Mouse (Mus musculus) stomach, embryonic 14.5 days (tissue): ENCODE data around the gene Tgds. TPM values are rescaled to one million over a fixed set of nuclear protein-coding genes. Genes with fewer than 3 reads are reported as not detected.
"Not testable (repeated sequence)": the region's sequence is repeated elsewhere in the genome, so short reads cannot be mapped to it uniquely, and the experiment has no call there.

ENCODE experiments used
- ATAC-seq: fragments of 200-750 bp; cut with Nextera tagmentation; 2 replicates; pipeline ENCODE4 v1.8.0; 2017; ENCODE audit warnings: low read depth, moderate TSS enrichment; ENCODE audit not compliant: insufficient number of reproducible peaks, insufficient read depth, low FRiP score
- H3K27ac ChIP-seq: fragments of 300-500 bp; sonication (generic); 2 replicates; pipeline ENCODE4 v1.5.1; 2014; ENCODE audit warnings: mild to moderate bottlenecking, low read length, moderate library complexity, mixed read lengths
- H3K27me3 ChIP-seq: fragments of 300-500 bp; sonication (generic); 2 replicates; pipeline ENCODE4 v1.6.1; 2014; ENCODE audit warnings: low read length, control low read depth, mixed read lengths; ENCODE audit not compliant: control insufficient read depth, insufficient read depth
- H3K36me3 ChIP-seq: fragments of 300-500 bp; sonication (generic); 2 replicates; pipeline ENCODE4 v1.6.1; 2014; ENCODE audit warnings: mild to moderate bottlenecking, control low read depth, low read length, moderate library complexity, mixed read lengths; ENCODE audit not compliant: control insufficient read depth, insufficient read depth
- H3K4me1 ChIP-seq: fragments of 300-500 bp; sonication (generic); 2 replicates; pipeline ENCODE4 v1.6.1; 2014; ENCODE audit warnings: low read length, control low read depth, mixed read lengths; ENCODE audit not compliant: control insufficient read depth, insufficient read depth
- H3K4me2 ChIP-seq: fragments of 300-500 bp; sonication (generic); replicated peaks from 2 replicates; pipeline ENCODE4 v1.6.1; 2014; ENCODE audit warnings: low read depth, low read length, control low read depth
- H3K4me3 ChIP-seq: fragments of 300-500 bp; sonication (generic); 2 replicates; pipeline ENCODE4 v1.5.1; 2014; ENCODE audit warnings: low read depth, low read length, control low read depth
- H3K9ac ChIP-seq: fragments of 300-500 bp; sonication (generic); replicated peaks from 2 replicates; pipeline ENCODE4 v1.6.1; 2014; ENCODE audit warnings: low read depth, mild to moderate bottlenecking, control low read depth, low read length, moderate library complexity, mixed read lengths
- H3K9me3 ChIP-seq: fragments of 300-500 bp; sonication (generic); 2 replicates; pipeline ENCODE4 v1.6.1; 2016; ENCODE audit warnings: low read depth, low read length, control low read depth; ENCODE audit not compliant: control insufficient read depth
- WGBS: fragments of 180-500 bp; shearing (Covaris S2); extraction: QIAGEN DNeasy Blood & Tissue Kit; methylation state at CpG from one replicate; pipeline ENCODE4 v1.1.7; 2014; 5-methylcytosine and 5-hydroxymethylcytosine counted together
- polyA plus RNA-seq: library from polyadenylated mRNA; unstranded; fragments of >200 nt; fragmentation: Nextera tagmentation; extraction: Ambion mirVana; gene quantifications from 2 replicates; pipeline ENCODE4 v1.2.1, GENCODE M21; 2014

Tgds gene
- polyA plus RNA-seq, 1 experiment from 2014 or later: 35.2 TPM

- Histone ChIP-seq H3K9me3 (no peaks in the 10 kb centered on the region), H3K4me1 (peaks cover 2% of the 10 kb centered on the region), H3K9ac (no peak overlapping the region), H3K4me3 (no peak overlapping the region), H3K4me2 (no peak overlapping the region), H3K27me3 (no peaks in the 10 kb centered on the region), H3K36me3 (peaks cover 40% of the 10 kb centered on the region), H3K27ac (no peak overlapping the region)
- ATAC-seq: no peak
- 87% methylated on average over 5 of the region's 5 CpGs for WGBS
These were observed 6.3 kb downstream of the Tgds start for GRCm38 (mm10) chr14:118126301-118126700.

DNA sequence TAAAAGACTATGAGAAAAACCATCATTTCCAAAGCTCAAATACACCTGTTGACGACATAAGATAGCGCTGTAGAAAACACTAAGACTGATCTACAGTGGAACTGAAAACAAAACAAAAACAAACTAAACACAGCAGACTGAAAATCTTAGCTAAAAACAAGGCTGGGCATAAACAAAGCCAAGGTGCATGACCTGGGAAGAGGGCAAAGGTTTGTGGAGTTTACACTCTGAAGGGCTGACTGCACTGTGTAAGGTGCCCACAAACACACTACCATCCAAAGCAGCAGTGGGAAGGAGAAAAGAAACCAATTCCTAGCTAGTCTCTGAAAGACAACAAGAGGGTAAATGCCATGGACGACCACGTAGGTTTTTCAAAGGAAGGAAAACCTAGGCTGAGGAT lies 7.8 kb downstream of the Tgds start:
- Histone ChIP-seq H3K27me3 (no peaks in the 10 kb centered on the region), H3K9ac (no peak overlapping the region), H3K4me2 (no peak overlapping the region), H3K4me1 (no peaks in the 10 kb centered on the region), H3K4me3 (no peak overlapping the region), H3K9me3 (no peaks in the 10 kb centered on the region), H3K27ac (no peak overlapping the region), H3K36me3 (peaks cover 51% of the 10 kb centered on the region)
- WGBS: 88% methylated on average over 4 of the region's 4 CpGs
- no peak for ATAC-seq

DNA sequence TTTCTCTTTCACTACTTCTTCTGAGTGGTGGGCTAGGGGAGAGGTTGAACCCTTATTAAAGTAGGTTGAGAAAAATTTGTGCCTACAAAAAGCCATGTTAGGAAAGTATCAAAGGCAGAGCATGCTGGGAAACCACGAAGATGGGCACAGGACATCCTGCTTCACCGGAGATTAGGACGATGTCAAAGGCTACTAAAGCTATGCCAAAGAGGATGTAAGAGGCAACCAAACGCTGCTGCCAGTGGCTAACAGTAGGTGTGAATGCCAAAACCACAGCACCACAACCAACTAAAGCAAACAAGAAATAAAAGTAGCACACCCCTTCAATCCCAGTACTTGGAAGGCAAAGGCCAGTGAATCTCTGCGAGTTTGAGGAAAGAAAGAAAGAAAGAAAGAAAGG lies 8.4 kb downstream of the Tgds start:
- no peak overlapping the region for H3K4me2 ChIP-seq
- H3K4me3 ChIP-seq: no peak overlapping the region
- H3K27ac ChIP-seq: no peak overlapping the region
- no peaks in the 10 kb centered on the region for H3K9me3 ChIP-seq
- WGBS: 87% methylated on average over 5 of the region's 5 CpGs
- H3K4me1 ChIP-seq: no peaks in the 10 kb centered on the region
- peaks cover 56% of the 10 kb centered on the region for H3K36me3 ChIP-seq
- H3K9ac ChIP-seq: no peak overlapping the region
- no peaks in the 10 kb centered on the region for H3K27me3 ChIP-seq
- no peak for ATAC-seq

DNA sequence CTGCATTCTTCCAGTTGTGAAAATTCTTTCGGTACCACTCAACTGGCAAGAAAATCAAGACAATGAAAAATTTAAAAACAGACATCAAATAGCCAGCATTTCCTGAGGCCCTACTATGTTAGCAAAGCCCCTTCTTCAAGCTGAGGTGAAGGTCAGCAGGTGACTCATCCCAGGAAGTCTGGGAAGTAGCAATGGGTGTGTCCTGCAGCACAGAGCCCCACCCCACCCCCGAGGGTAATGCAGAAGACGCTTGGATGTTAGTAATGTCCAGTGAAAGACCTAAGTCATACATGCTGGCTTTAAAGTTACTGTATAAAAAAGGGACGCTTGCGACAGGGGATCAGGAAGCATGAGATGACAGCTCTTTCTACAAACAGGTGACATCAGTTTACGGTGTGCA lies 19.4 kb downstream of the Tgds start:
- no peaks in the 10 kb centered on the region for H3K4me1 ChIP-seq
- H3K27ac ChIP-seq: no peak overlapping the region
- no peak for ATAC-seq
- no peak overlapping the region for H3K9ac ChIP-seq
- WGBS: 93% methylated on average over 6 of the region's 6 CpGs
- no peak overlapping the region for H3K4me2 ChIP-seq
- H3K4me3 ChIP-seq: no peak overlapping the region
- peaks cover 57% of the 10 kb centered on the region for H3K36me3 ChIP-seq
- no peaks in the 10 kb centered on the region for H3K9me3 ChIP-seq
- no peaks in the 10 kb centered on the region for H3K27me3 ChIP-seq

- H3K27ac ChIP-seq, H3K4me2 ChIP-seq, H3K4me3 ChIP-seq, H3K9ac ChIP-seq, H3K9me3 ChIP-seq, H3K27me3 ChIP-seq, H3K4me1 ChIP-seq, ATAC-seq: not testable (repeated sequence)
- peaks cover 10% of the 10 kb centered on the region for H3K36me3 ChIP-seq
- 98% methylated on average over 2 of the region's 2 CpGs for WGBS
These were observed 25.1 kb downstream of the Tgds start for GRCm38 (mm10) chr14:118107479-118107878.

GRCm38 (mm10) chr14:118101227-118101990 lies 31.1 kb downstream of the Tgds start:
- no peak overlapping the region for H3K9ac ChIP-seq
- H3K9me3 ChIP-seq: no peaks in the 10 kb centered on the region; the same call in 1 of the 2 replicates
- WGBS: 82% methylated on average over 14 of the region's 14 CpGs
- H3K4me3 ChIP-seq: no peak overlapping the region
- no peak overlapping the region for H3K4me2 ChIP-seq
- ATAC-seq: no peak
- H3K36me3 ChIP-seq: no peaks in the 10 kb centered on the region
- no peak overlapping the region for H3K27ac ChIP-seq
- H3K27me3 ChIP-seq: no peaks in the 10 kb centered on the region
- no peaks in the 10 kb centered on the region for H3K4me1 ChIP-seq

GRCm38 (mm10) chr14:118098265-118098664 lies 34.3 kb downstream of the Tgds start:
- H3K27ac ChIP-seq: no peak overlapping the region
- H3K4me1 ChIP-seq: no peaks in the 10 kb centered on the region
- H3K4me3 ChIP-seq: no peak overlapping the region
- no peak overlapping the region for H3K9ac ChIP-seq
- no peak for ATAC-seq
- no peaks in the 10 kb centered on the region for H3K36me3 ChIP-seq
- no peaks in the 10 kb centered on the region for H3K27me3 ChIP-seq
- H3K4me2 ChIP-seq: no peak overlapping the region
- WGBS: 64% methylated on average over 2 of the region's 2 CpGs
- no peaks in the 10 kb centered on the region for H3K9me3 ChIP-seq

- peak overlapping the region; percentile 53 for H3K4me2 ChIP-seq
- no peaks in the 10 kb centered on the region for H3K36me3 ChIP-seq
- no peaks in the 10 kb centered on the region for H3K27me3 ChIP-seq
- H3K4me1 ChIP-seq: no peaks in the 10 kb centered on the region
- H3K9ac ChIP-seq: peak overlapping the region; percentile 15
- ATAC-seq: peak; percentile 39
- H3K9me3 ChIP-seq: no peaks in the 10 kb centered on the region
- H3K4me3 ChIP-seq: peak overlapping the region; percentile 73
- WGBS: under 1% methylated on average over 18 of the region's 18 CpGs
- peak overlapping the region; percentile 83; the same call in 1 of the 2 replicates for H3K27ac ChIP-seq
These were observed 42.7 kb downstream of the Tgds start for GRCm38 (mm10) chr14:118089806-118090392.
